Mouse (Mus musculus): ENCODE results near the gene Rubcnl.

- TF ChIP-seq CTCF (IDR thresholded peaks at IDR 0.05; ENCODE audit: extremely low read depth, insufficient read length, insufficient replicate concordance, low read depth, low read length) (no peak), POLR2A (IDR thresholded peaks at IDR 0.05; ENCODE audit: low read depth, low read length) (no peak)
Measured at GRCm38 (mm10) chr14:74976972-74977371, 38.9 kb upstream of the Rubcnl start.
